Mouse (Mus musculus) kidney, adult 2 months (tissue): ENCODE measurements around the gene Gm47996.

ENCODE experiments used
- CTCF ChIP-seq: fragments of 200-500 bp; conservative IDR thresholded peaks from 2 replicates; pipeline ENCODE4 v1.5.1; 2011; ENCODE audit warnings: low read depth, mild to moderate bottlenecking, control low read depth, low read length, moderate library complexity, mixed read lengths; ENCODE audit not compliant: insufficient read depth, insufficient read length
- POLR2A ChIP-seq: fragments of 200-500 bp; IDR thresholded peaks from one replicate; pipeline ENCODE4 v1.6.1; 2011; ENCODE audit warnings: low read depth, low read length, control low read depth

DNA sequence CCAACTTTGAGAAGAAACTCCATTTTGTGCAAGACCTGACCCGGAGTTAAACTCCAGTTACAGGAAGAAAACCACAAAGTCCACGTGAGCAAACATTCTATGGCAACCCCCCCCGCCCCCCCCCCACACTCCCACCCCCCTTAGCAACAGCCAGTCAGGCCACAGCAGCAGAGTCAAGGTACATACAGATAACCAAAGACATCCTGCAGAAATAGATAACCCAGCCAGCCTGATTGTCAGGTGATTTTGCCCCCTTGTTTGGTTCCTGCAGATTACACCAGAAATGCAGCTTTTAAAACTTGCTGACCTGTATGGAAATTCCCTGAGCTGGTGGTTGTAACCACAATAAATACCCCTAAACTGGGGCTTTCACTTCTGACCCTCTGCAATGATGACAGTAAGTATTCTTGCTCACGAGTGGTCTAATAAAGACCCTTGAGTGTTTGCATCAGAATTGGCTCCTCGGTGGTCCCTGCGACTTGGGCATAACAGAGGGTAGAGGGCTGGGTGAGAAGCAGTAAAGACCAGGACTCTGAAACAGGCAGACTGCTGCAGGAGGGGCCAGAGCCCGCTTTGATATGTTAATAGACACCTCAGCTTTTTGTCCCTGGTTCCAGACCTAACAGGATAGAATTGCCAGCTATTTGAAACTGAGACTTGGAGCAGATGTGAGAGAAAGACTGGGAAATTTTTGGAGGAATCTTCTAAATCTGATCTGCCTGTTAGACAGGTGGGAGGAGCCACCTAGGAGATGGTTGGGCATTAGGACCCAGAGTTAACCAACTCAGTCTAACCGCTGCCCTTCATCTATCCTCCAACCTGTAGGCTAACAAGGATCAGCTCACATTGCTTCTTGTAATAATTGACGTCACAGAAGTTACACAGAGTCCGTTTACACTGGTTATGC is 32.6 kb upstream of the Gm47996 start:
- TF ChIP-seq CTCF (no peak), POLR2A (no peak)
